Mouse (Mus musculus) brown adipose tissue, adult 24 weeks (tissue): Measurements from ENCODE around the gene Vmn2r23. TPM values are rescaled to one million over a fixed set of nuclear protein-coding genes. Genes with fewer than 3 reads are reported as not detected.
"Not testable (repeated sequence)": the region's sequence is repeated elsewhere in the genome, so short reads cannot be mapped to it uniquely, and the experiment has no call there.

ENCODE experiments used
- H3K27ac ChIP-seq: fragments of 200-500 bp; replicated peaks from 2 replicates; pipeline ENCODE4 v1.5.1; 2012; ENCODE audit warnings: low read depth, mild to moderate bottlenecking, low read length
- H3K4me1 ChIP-seq: fragments of 200-500 bp; 2 replicates; pipeline ENCODE4 v1.6.1; 2012; ENCODE audit warnings: low read length, mixed read lengths; ENCODE audit not compliant: control insufficient read depth, insufficient read depth, insufficient read length
- H3K4me3 ChIP-seq: fragments of 200-500 bp; 2 replicates; pipeline ENCODE4 v1.5.1; 2012; ENCODE audit warnings: low read depth, mild to moderate bottlenecking, low read length, moderate library complexity; ENCODE audit not compliant: insufficient read depth
- polyA plus RNA-seq: library from polyadenylated mRNA; stranded (reverse); fragments of >200 nt; gene quantifications from 2 replicates; pipeline ENCODE4 v1.2.4, GENCODE M21; 2012; ENCODE audit not compliant: missing spikeins, insufficient read depth, insufficient read length

Gene Vmn2r23
- not detected in 2 replicates for polyA plus RNA-seq

DNA sequence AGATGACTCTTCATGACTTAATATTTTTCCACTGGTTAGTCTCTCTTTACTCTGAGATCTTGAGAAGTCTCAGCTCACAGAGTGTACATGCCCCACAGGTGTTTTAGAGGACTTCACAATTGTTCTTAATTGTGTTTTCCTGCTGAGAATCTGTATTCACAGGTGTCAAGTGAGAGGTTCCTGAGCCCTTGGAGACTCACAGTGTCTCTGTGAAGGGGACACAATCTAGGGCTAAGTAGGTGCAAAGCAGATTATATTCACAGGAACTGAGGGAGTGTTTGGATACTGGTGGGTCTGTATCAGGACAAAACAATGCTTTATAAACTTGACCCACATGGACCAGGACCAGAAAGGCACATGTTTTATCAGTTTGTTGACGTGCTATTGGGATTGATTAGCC is at the start of gene Vmn2r23:
Gene Vmn2r23, plus strand, starts transcription at position 301 of the 400 bp plus-strand sequence.
- H3K4me3 ChIP-seq, result no peak within 1 kb of the TSS
- H3K4me1 ChIP-seq, result no peaks in the 10 kb centered on the region
- no peak within 1 kb of the TSS for H3K27ac ChIP-seq

DNA sequence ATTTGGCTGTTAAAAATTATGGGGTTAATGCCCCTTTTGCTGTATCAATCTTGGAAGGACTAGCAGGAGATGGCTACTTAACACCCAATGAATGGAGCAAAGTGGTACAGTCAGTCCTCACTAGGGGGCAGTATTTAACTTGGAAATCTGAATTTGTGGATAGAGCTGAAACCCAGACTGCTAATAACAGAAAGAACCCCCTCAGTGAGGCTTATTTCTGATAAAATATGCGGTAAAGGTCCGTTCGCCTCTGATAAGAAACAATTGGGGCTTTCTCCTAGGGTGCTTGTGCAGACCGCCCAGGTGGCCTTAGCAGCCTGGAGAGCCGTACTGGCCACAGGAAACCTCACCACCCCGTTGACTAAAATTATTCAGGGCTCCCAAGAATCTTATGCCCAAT is 45.4 kb upstream of the Vmn2r23 start:
- H3K4me3 ChIP-seq, result no peak overlapping the region
- H3K4me1 ChIP-seq, result no peaks in the 10 kb centered on the region

DNA sequence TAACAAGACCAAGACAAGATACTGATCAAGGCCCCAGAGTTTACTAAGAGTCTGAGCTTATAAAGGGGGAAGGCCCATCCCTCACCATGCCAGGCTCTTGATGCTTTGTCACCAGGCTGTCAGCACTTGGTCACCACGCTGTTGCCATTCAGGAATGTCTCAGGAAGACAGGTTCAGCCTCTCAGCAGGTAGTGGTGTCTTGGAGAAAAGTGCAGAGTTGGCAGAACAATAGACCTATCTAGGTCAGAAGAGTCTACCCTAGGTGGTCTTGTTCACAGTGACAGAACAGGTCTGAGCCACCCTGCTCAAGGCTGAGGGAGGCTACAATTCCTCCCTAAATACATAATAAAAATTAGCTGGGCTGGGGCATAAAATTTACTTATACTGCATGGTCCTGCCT is 5.8 kb upstream of the Vmn2r23 start:
- H3K4me3 ChIP-seq, H3K4me1 ChIP-seq, H3K27ac ChIP-seq: not testable (repeated sequence)

More for the DNA sequence above, 45.4 kb upstream of the Vmn2r23 start:
- no peak overlapping the region for H3K27ac ChIP-seq

DNA sequence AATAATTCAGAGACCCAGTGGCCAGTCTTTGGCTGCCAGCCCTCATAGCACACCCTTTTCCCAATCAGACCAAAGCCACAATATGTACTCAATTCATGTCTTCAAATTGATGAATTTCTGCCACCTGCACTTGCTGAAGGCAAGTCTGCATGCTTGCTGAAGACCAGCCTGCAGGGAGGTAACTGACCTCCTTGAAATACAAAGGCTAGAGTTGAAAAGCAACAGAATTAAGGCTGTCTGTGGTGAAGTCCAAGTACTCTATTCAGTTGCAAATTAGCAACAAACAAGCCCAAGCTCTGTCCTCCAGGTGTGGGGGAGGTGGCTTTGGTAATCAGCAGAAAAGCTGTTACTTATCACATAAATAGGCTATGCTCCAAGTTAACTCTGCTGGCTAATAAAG is 5.3 kb upstream of the Vmn2r23 start:
- H3K4me3 ChIP-seq, result no peak overlapping the region
- H3K4me1 ChIP-seq, result no peaks in the 10 kb centered on the region
- no peak overlapping the region for H3K27ac ChIP-seq

DNA sequence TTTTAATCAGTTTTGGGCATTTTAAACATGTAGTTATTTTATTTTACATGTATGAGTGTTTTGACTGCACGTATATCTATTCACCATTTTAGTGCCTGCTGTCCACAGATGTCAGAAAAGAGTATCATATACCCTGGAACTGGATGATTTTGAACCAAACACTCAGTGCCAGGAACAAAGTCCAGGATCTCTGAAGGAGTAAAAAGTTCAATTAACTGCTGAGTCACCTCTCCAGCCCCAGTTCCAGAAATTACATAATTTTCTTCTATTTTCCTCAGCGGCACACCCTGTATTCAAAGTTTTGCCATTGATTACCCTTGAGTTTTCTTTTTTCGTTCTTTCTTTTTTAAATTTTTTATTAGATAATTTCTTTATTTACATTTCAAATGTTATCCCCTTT is 67.6 kb downstream of the Vmn2r23 start:
- H3K27ac ChIP-seq, result no peak overlapping the region
- H3K4me3 ChIP-seq, result no peak overlapping the region
- H3K4me1 ChIP-seq, result no peaks in the 10 kb centered on the region

DNA sequence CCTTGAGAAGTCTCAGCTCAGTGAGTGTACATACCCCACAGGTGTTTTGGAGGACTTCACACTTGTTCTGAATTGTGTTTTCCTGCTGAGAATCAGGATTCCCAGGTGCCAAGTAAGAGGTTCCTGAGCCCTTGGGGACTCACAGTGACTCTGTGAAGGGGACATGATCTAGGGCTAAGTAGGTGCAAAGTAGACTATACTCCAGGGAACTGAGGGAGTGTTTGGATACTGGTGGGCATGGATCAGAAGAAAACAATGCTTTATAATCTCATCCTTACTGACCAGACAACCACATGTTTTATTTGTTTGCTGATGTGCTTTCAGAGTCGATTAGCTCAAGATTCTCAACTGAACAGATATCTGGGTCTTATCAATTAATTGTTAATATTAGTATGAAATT is 76.1 kb downstream of the Vmn2r23 start, which contains the start of gene Vmn2r24:
Gene Vmn2r24, plus strand, starts transcription at position 301 of the 400 bp plus-strand sequence.
- Histone ChIP-seq H3K27ac (no peak within 1 kb of the TSS), H3K4me1 (no peaks in the 10 kb centered on the region), H3K4me3 (no peak within 1 kb of the TSS)

DNA sequence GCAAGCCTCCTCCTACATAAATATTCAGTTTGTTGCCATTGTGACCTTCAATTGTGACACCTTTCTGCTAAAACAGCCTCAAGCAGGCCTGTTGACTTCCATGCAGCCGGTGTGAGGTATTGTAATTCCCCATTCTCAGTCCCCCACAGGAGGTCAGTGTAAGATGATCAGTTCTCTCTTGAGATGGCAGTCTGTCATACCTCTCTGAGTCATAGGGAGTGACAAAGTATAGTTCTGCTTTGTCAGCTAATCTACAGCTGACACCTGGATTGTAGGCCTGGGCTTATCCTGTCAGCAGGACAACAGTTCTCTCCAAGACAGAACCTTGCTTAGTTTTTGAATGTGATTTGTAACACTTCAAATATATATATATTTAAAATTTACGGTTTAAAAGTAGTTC is 82.4 kb downstream of the Vmn2r23 start:
- H3K4me3 ChIP-seq, result no peak overlapping the region
- no peaks in the 10 kb centered on the region for H3K4me1 ChIP-seq
- no peak overlapping the region for H3K27ac ChIP-seq

DNA sequence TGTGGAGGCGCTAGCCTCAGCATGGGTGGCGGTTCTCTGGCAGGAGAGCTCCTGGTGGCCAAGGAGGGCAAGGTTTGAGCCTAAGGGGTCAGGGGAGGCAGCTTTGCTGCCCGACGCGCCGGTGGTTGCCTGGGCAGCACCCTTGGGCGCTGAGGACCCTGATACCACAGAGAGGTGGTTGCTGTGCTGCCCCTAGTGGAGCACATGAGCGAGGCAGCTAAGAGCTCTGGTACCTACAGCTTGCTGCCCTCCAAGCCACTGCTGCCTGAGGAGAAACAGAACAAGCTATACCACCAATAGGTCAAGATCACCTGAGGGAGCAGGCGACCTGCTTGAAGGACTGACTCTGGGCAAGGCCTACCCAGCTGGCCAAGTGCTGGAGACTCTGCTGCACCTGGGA is 91.3 kb downstream of the Vmn2r23 start:
- no peak overlapping the region for H3K4me3 ChIP-seq
- no peaks in the 10 kb centered on the region for H3K4me1 ChIP-seq
- H3K27ac ChIP-seq, result no peak overlapping the region

Other genes with a start within 250 kb of the Vmn2r23 start
- not detected in 2 replicates for gene Vmn2r21, start 169.3 kb upstream of the Vmn2r23 start, polyA plus RNA-seq
- not detected in 2 replicates for gene Vmn2r22, start 51.9 kb upstream of the Vmn2r23 start, polyA plus RNA-seq
- gene Vmn2r24, start 76.2 kb downstream of the Vmn2r23 start, polyA plus RNA-seq, result not detected in 2 replicates
- gene Vmn2r25, start 150.8 kb downstream of the Vmn2r23 start, polyA plus RNA-seq, result not detected in 2 replicates